Mouse (Mus musculus): ENCODE measurements around the gene Zc2hc1b.
"Not testable (repeated sequence)": the region's sequence is repeated elsewhere in the genome, so short reads cannot be mapped to it uniquely, and the experiment has no call there.

Zc2hc1b gene

GRCm38 (mm10) chr10:13177973-13178624 is at the start of gene Zc2hc1b:
Gene Zc2hc1b (minus strand): TSS chr10:13178023.
- in situ Hi-C loops (cut with MboI): no loop called here

GRCm38 (mm10) chr10:13225377-13226063 is 47.7 kb upstream of the Zc2hc1b start:
- in situ Hi-C loops (cut with MboI): no loop called here

- in situ Hi-C loops (cut with MboI): no loop called here
Observed at GRCm38 (mm10) chr10:13222135-13222534, 44.3 kb upstream of the Zc2hc1b start.

GRCm38 (mm10) chr10:13220061-13220460 is 42.2 kb upstream of the Zc2hc1b start:
- in situ Hi-C loops (cut with MboI): no loop called here

GRCm38 (mm10) chr10:13213956-13214355 is 36.1 kb upstream of the Zc2hc1b start:
- in situ Hi-C loops (cut with MboI): no loop called here

- in situ Hi-C loops (cut with MboI): no loop called here
Observed at GRCm38 (mm10) chr10:13212829-13213228, 35.0 kb upstream of the Zc2hc1b start.

GRCm38 (mm10) chr10:13212326-13212725 is 34.5 kb upstream of the Zc2hc1b start:
- in situ Hi-C loops (cut with MboI): no loop called here

- in situ Hi-C loops (cut with MboI): no loop called here
Observed at GRCm38 (mm10) chr10:13209930-13210637, 32.3 kb upstream of the Zc2hc1b start.

- in situ Hi-C loops (cut with MboI): no loop called here
Observed at GRCm38 (mm10) chr10:13209506-13209905, 31.7 kb upstream of the Zc2hc1b start.

- in situ Hi-C loops (cut with MboI): no loop called here
Observed at GRCm38 (mm10) chr10:13209061-13209460, 31.2 kb upstream of the Zc2hc1b start.

GRCm38 (mm10) chr10:13201741-13202293 is 24.0 kb upstream of the Zc2hc1b start:
- in situ Hi-C loops (cut with MboI): no loop called here

GRCm38 (mm10) chr10:13200862-13201261 is 23.0 kb upstream of the Zc2hc1b start:
- in situ Hi-C loops (cut with MboI): no loop called here

GRCm38 (mm10) chr10:13199234-13199633 is 21.4 kb upstream of the Zc2hc1b start:
- in situ Hi-C loops (cut with MboI): no loop called here

GRCm38 (mm10) chr10:13196872-13197507 is 19.2 kb upstream of the Zc2hc1b start:
- in situ Hi-C loops (cut with MboI): no loop called here

GRCm38 (mm10) chr10:13193496-13193895 is 15.7 kb upstream of the Zc2hc1b start:
- in situ Hi-C loops (cut with MboI): not testable (repeated sequence)

GRCm38 (mm10) chr10:13192731-13193351 is 15.0 kb upstream of the Zc2hc1b start, which contains the start of gene Ltv1:
Gene Ltv1 (minus strand): TSS chr10:13193168.
- in situ Hi-C loops (cut with MboI): no loop called here

- in situ Hi-C loops (cut with MboI): no loop called here
Observed at GRCm38 (mm10) chr10:13189881-13190280, 12.1 kb upstream of the Zc2hc1b start.

- in situ Hi-C loops (cut with MboI): no loop called here
Observed at GRCm38 (mm10) chr10:13186754-13187153, 8.9 kb upstream of the Zc2hc1b start.

- in situ Hi-C loops (cut with MboI): no loop called here
Observed at GRCm38 (mm10) chr10:13184170-13184766, 6.4 kb upstream of the Zc2hc1b start.

- in situ Hi-C loops (cut with MboI): no loop called here
Observed at GRCm38 (mm10) chr10:13180211-13180610, 2.4 kb upstream of the Zc2hc1b start.

GRCm38 (mm10) chr10:13175866-13176265 is 2.0 kb downstream of the Zc2hc1b start:
- in situ Hi-C loops (cut with MboI): no loop called here
